Mouse (Mus musculus): Measurements from ENCODE around the gene Gm648.
A peak's percentile ranks its signal among the peaks of the same experiment; 100 is the strongest.
"Not testable (repeated sequence)": the region's sequence is repeated elsewhere in the genome, so short reads cannot be mapped to it uniquely, and the experiment has no call there.

The Gm648 gene

DNA sequence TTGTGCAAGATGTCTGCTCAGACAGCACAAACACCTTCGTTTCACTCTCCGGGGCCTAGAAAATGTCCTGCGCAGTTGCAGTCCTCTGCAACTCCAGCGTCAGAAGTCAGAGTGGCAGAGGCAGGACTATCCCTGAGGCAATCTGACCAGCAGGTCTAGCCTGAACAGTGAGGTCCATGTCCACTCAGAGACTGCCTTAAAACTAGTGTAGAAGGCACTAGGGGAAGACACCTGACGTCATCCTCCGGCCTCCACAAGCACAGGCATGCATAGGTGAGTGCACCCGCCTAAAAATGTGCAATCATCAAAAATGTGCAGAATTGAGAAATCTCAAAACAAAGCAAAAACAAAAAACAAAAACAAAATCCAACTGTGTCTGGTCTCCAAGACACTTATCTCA lies at the start of gene Gm648:
Gene Gm648, minus strand, starts transcription at position 101 of the 400 bp plus-strand sequence.
- no peak for DNase-seq (ENCODE audit: low spot score in 2 of 2)

- peak; percentile 89 to 92 for DNase-seq (ENCODE audit: low spot score in 2 of 2)
These were observed 48.7 kb upstream of the Gm648 start, which contains the start of gene Mmgt1 for GRCm38 (mm10) chrX:56597887-56598640. Gene Mmgt1, minus strand, starts transcription at chrX:56598069.

DNA sequence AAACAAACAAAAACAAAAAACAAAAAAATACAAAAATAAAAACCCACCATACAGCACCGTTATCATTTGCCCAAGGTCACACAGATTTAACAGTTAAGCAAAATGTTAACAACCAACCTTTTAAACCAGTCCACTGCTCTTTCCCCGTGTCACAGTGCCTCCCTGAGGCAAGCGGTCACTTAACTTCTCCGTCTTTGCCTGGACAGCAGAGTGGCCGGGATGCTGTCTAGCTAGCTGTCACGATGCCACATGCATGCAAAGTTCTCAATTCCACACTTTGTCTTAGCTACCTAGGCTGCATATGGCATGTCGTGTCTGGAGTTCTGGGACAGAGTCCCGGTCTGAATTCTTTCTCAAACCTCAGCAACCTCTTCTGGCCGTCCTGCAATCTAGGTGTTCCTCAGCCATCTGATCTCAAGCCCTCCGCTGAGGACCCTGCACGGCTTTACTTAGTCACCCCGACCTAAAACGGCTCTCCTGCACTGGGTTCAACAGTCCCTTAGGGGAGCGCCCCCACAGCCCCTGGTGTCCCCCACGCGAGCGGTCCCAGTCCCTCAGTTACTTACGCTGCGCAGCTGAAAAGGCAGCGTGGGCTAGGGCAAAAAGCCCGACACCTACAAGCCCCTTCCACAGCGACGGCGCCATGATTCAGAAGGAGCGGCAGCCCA lies 47.9 kb upstream of the Gm648 start:
- DNase-seq (ENCODE audit: low spot score in 2 of 2): no peak

DNA sequence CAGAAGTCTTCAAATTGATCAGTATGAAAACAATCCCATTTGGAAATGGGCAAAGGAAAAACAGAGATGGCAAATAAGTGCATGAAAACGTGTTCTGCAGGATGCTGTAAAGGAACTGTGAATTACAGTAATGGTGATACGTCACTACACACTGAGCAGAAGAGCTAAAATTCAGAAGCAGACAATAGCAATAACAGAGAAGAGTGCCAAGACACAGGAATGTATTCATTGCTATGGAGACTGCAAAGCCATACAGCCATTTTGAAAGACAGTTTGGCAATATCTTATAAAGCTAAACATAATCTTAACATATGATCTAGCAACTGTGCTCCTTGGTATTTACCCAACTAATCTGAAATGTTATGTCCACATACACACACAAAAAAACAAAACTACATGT lies 28.8 kb upstream of the Gm648 start:
- no peak for DNase-seq (ENCODE audit: low spot score in 2 of 2)

GRCm38 (mm10) chrX:56572465-56572864 lies 23.1 kb upstream of the Gm648 start:
- DNase-seq (ENCODE audit: low spot score in 2 of 2): no peak

DNA sequence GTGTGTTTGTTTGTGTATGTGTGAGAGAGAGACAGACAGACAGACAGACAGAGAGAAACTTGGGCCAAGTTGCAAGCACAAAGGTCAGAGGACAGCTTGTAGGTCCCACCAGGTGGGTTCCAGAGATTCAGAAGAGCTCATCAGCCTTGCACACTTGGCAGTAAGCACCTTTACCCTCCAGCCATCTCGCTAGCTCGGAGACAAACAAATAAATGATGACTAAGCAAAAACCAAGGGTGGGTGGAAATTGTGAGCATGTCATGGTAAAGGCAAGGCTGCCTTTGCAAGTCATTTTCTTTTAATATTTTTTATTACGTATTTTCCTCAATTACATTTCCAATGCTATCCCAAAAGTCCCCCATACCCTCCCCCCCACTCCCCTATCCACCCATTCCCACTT lies 4.2 kb upstream of the Gm648 start:
- no peak for DNase-seq (ENCODE audit: low spot score in 2 of 2)

- peak in 1 of 2 experiments; percentile 7 for DNase-seq (ENCODE audit: low spot score in 2 of 2)
These were observed 12.2 kb downstream of the Gm648 start for GRCm38 (mm10) chrX:56537162-56537561.

DNA sequence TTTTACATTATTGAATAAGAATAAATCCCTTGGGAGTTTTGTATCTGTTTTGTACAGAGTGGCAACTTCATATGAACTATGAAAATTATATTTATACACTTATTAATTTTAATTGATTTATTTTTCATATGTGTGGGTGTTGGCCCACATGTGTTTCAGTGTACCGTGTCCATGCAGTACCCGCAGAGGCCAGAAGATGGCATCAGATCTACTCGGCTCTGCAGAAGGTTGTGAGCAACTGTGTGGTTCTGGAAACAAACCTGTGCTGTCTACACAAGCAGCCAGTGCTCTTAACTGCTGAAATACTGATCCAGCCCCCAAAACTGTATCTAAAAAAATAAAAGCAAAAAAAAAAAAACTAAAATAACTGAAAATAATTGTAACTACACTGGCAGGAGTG lies 18.1 kb downstream of the Gm648 start:
- peak; percentile 30 to 31 for DNase-seq (ENCODE audit: low spot score in 2 of 2)

GRCm38 (mm10) chrX:56524442-56524841 lies 25.0 kb downstream of the Gm648 start, which contains the start of gene Gm10477:
Gene Gm10477, plus strand, starts transcription at chrX:56524742.
- DNase-seq (ENCODE audit: low spot score in 2 of 2): not testable (repeated sequence)

GRCm38 (mm10) chrX:56497241-56497640 lies 52.2 kb downstream of the Gm648 start:
- no peak for DNase-seq (ENCODE audit: low spot score in 2 of 2)

All from right cerebral cortex, postnatal 36 days (tissue).